Mouse (Mus musculus) adrenal gland, postnatal 0 days (tissue): ENCODE measurements around the gene Msi2. TPM values are rescaled to one million over a fixed set of nuclear protein-coding genes. Genes with fewer than 3 reads are reported as not detected.

ENCODE experiments used
- microRNA-seq: library from miRNA; unstranded; fragments of <30 nt; microRNA quantifications from one replicate; pipeline ENCODE4, GENCODE M21; 2016; ENCODE audit warnings: borderline replicate concordance; ENCODE audit not compliant: insufficient number of aligned reads
- polyA plus RNA-seq: library from polyadenylated mRNA; unstranded; fragments of >200 nt; fragmentation: Nextera tagmentation; extraction: Ambion mirVana; gene quantifications from 2 replicates; pipeline ENCODE4 v1.2.1, GENCODE M21; 2015

The Msi2 gene
- 7.7 and 17.4 TPM in 2 replicates for polyA plus RNA-seq

DNA sequence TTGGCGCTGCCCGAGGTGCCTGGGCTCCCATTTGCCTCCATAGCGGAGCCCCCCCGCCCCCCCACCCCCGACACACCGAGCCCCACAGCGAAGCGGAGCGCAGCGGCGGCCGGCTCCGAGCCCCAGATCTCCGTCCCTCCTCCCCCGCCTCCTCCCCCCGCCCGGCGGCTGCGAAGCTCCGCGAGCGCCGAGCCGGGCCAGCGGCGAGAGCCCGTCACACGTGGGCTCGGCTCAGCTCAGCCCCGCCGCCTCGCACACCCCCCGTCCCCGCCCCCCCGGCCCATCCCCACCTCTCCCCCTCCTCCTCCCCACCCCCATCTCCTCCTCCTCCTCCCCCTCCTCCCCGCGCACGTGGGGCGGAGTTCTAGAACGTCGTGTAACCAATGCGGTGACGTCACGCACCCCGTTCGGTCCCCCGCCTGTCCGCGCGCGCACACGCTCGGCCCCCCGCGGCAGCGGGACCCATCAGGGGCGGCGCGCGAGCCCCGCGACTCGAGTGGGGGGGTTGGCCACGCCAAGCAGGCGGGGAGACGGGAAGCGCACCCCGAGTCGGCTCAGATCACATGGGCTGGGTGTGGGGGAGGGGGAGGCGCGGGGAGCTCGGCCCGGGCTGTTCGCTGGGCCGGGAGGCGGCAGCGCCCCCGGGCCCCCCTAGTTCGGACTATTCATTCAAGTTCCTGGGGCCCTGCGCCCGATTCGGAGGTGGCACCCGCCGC, at the start of gene Msi2:
Msi2 (minus strand) TSS at position 464 of the 716 bp plus-strand sequence.

DNA sequence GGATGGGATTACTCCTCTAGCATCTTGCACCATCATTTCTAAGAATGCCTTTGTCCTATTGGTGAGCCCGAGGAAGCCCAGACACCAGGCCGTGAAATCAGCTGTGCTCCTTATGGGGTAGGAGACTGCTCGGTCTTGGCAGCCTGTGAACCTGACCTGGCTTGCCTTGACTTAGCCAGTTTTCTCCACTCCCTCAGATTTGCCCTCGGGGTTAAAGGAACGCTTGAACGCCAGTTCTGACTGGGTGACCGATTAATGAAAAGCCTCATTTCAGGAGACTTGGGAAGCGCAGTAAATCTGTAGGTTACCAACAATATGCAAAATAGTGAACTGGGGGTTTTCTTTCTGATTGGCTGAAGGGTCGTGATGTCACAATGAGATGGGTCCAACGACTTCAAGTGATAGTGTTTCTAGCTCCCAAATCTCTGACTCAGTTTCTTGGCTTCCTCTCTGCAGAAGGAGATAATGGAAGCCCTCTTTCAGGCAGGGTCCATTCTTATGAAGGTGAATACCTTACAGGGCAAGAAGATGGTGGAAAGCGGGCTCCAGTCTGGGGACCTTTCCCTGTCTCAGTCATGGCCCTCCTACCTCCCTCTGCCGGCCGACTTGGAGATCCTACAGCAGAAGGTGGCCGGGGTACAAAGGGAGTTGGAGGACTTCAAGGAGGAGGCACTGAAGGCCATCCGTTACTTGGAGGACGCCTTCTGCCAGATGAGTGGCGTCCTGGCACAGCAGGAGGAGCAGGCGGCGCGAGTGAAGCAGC, 424.5 kb downstream of the Msi2 start, which contains the start of gene Ccdc182:
Ccdc182 (plus strand) TSS at position 428 of the 763 bp plus-strand sequence.

Small RNAs within 50 kb of the gene (microRNA-seq; reads per million reads assigned to microRNA genes)
- gene Mir378b = 1.1 reads per million

Other genes starting within 250 kb of the Msi2 start
- 11.7 and 18.6 TPM in 2 replicates for gene Akap1, start 146.1 kb upstream of the Msi2 start, polyA plus RNA-seq
- gene Scpep1, start 237.0 kb upstream of the Msi2 start, polyA plus RNA-seq = 117 and 188 TPM in 2 replicates
- 0.19 and 1.0 TPM in 2 replicates for gene Elobl, start 248.4 kb upstream of the Msi2 start, polyA plus RNA-seq